Mouse (Mus musculus): ENCODE measurements around the gene Gm10057. TPM values are rescaled to one million over a fixed set of nuclear protein-coding genes. Genes with fewer than 3 reads are reported as not detected.
"Not testable (repeated sequence)": the region's sequence is repeated elsewhere in the genome, so short reads cannot be mapped to it uniquely, and the experiment has no call there.

Gene Gm10057
- not detected for total RNA-seq (2021)

DNA sequence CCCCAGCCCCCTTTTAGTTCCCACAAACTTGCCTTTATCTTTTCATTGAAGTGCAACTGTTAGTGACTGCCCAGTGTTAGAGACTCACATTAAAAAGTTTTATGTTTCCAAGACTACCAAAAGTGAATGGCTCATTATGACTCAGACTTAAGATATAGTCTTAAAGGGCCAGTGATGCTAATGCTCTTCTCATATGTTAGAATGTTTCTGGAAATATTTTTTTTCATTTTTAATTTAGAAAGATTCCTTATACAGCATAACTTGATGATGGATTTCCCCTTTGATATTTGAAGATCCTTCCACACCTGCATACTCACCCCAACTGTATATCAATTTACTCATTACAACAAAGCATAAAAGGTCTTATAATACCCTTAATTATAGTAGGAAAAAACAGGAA lies at the start of gene Gm10057:
TSS of gene Gm10057 (minus strand) at position 101 of the 400 bp plus-strand sequence.
- not testable (repeated sequence) for DNase-seq (ENCODE audit: extremely low spot score in 1 of 2, low spot score in 1 of 2)

DNA sequence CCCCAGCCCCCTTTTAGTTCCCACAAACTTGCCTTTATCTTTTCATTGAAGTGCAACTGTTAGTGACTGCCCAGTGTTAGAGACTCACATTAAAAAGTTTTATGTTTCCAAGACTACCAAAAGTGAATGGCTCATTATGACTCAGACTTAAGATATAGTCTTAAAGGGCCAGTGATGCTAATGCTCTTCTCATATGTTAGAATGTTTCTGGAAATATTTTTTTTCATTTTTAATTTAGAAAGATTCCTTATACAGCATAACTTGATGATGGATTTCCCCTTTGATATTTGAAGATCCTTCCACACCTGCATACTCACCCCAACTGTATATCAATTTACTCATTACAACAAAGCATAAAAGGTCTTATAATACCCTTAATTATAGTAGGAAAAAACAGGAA lies 21.1 kb downstream of the Gm10057 start, which contains the start of gene 4921511M17Rik:
TSS of gene 4921511M17Rik (minus strand) at position 101 of the 400 bp plus-strand sequence.
- DNase-seq (ENCODE audit: extremely low spot score in 1 of 2, low spot score in 1 of 2) = not testable (repeated sequence)

DNA sequence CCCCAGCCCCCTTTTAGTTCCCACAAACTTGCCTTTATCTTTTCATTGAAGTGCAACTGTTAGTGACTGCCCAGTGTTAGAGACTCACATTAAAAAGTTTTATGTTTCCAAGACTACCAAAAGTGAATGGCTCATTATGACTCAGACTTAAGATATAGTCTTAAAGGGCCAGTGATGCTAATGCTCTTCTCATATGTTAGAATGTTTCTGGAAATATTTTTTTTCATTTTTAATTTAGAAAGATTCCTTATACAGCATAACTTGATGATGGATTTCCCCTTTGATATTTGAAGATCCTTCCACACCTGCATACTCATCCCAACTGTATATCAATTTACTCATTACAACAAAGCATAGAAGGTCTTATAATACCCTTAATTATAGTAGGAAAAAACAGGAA lies 42.3 kb downstream of the Gm10057 start, which contains the start of gene Samt1:
TSS of gene Samt1 (minus strand) at position 101 of the 400 bp plus-strand sequence.
- not testable (repeated sequence) for DNase-seq (ENCODE audit: extremely low spot score in 1 of 2, low spot score in 1 of 2)

Other genes with a start within 250 kb of the Gm10057 start
- gene Spin2c, start 222.8 kb downstream of the Gm10057 start, total RNA-seq (2021) = 10 to 100 TPM in 1 of 2 experiments, 1 to 10 TPM in 1; 7.8 to 10.5 TPM
- gene Samt1, start 42.4 kb downstream of the Gm10057 start, total RNA-seq (2021) = not detected
- not detected for gene 4921511M17Rik, start 21.2 kb downstream of the Gm10057 start, total RNA-seq (2021)
- not detected for gene Gm15140, start 65.6 kb upstream of the Gm10057 start, total RNA-seq (2021)